Mouse (Mus musculus) heart, embryonic 10.5 days (tissue): ENCODE data around the gene Znhit6. TPM values are rescaled to one million over a fixed set of nuclear protein-coding genes. Genes with fewer than 3 reads are reported as not detected.

Experiments
- DNase-seq: peaks from one replicate; pipeline ENCODE4 v3.0.0-alpha.2; 2017; ENCODE audit warnings: low spot score
- H3K27ac ChIP-seq: fragments of 300-500 bp; sonication (generic); 2 replicates; pipeline ENCODE4 v1.5.1; 2016; ENCODE audit warnings: mild to moderate bottlenecking
- H3K27me3 ChIP-seq: fragments of 300-500 bp; sonication (generic); 2 replicates; pipeline ENCODE4 v1.6.1; 2016; ENCODE audit warnings: mild to moderate bottlenecking; ENCODE audit not compliant: poor library complexity, insufficient read depth, severe bottlenecking
- H3K36me3 ChIP-seq: fragments of 300-500 bp; sonication (generic); 2 replicates; pipeline ENCODE4 v1.6.1; 2016; ENCODE audit warnings: mild to moderate bottlenecking, moderate library complexity
- H3K4me1 ChIP-seq: fragments of 300-500 bp; sonication (generic); 2 replicates; pipeline ENCODE4 v1.6.1; 2016; ENCODE audit warnings: mild to moderate bottlenecking
- H3K4me3 ChIP-seq: fragments of 300-500 bp; sonication (generic); 2 replicates; pipeline ENCODE4 v1.5.1; 2016; ENCODE audit warnings: mild to moderate bottlenecking, moderate library complexity
- H3K9me3 ChIP-seq: fragments of 300-500 bp; sonication (generic); 2 replicates; pipeline ENCODE4 v1.6.1; 2016; ENCODE audit warnings: mild to moderate bottlenecking, moderate library complexity
- WGBS: fragments of 180-500 bp; shearing (Covaris S2); methylation state at CpG from one replicate; pipeline ENCODE4 v1.1.7; 2016; 5-methylcytosine and 5-hydroxymethylcytosine counted together
- polyA plus RNA-seq: library from polyadenylated mRNA; unstranded; fragments of >200 nt; fragmentation: Nextera tagmentation; extraction: Ambion mirVana; gene quantifications from 2 replicates; pipeline ENCODE4 v1.2.1, GENCODE M21; 2016

Znhit6 gene
- polyA plus RNA-seq, 1 experiment from 2014 or later, result 40.9 TPM

GRCm38 (mm10) chr3:145651029-145651977 lies 75.3 kb downstream of the Znhit6 start:
- Histone ChIP-seq H3K4me1 (peaks cover 57% of the 10 kb centered on the region), H3K36me3 (peaks cover 26% of the 10 kb centered on the region), H3K9me3 (no peaks in the 10 kb centered on the region), H3K4me3 (peak overlapping the region; percentile 75), H3K27ac (peak overlapping the region; percentile 97), H3K27me3 (no peaks in the 10 kb centered on the region)
- 3% methylated on average over 19 of the region's 19 CpGs for WGBS
- peak; percentile 77 for DNase-seq

- 2% methylated on average over 10 of the region's 10 CpGs for WGBS
- peaks cover 56% of the 10 kb centered on the region for H3K4me1 ChIP-seq
- no peak for DNase-seq
- peak overlapping the region; percentile 97 for H3K27ac ChIP-seq
- peaks cover 25% of the 10 kb centered on the region for H3K36me3 ChIP-seq
- H3K4me3 ChIP-seq, result peak overlapping the region; percentile 75
- H3K27me3 ChIP-seq, result no peaks in the 10 kb centered on the region
- no peaks in the 10 kb centered on the region for H3K9me3 ChIP-seq
Observed at GRCm38 (mm10) chr3:145651978-145652321, 75.9 kb downstream of the Znhit6 start.

DNA sequence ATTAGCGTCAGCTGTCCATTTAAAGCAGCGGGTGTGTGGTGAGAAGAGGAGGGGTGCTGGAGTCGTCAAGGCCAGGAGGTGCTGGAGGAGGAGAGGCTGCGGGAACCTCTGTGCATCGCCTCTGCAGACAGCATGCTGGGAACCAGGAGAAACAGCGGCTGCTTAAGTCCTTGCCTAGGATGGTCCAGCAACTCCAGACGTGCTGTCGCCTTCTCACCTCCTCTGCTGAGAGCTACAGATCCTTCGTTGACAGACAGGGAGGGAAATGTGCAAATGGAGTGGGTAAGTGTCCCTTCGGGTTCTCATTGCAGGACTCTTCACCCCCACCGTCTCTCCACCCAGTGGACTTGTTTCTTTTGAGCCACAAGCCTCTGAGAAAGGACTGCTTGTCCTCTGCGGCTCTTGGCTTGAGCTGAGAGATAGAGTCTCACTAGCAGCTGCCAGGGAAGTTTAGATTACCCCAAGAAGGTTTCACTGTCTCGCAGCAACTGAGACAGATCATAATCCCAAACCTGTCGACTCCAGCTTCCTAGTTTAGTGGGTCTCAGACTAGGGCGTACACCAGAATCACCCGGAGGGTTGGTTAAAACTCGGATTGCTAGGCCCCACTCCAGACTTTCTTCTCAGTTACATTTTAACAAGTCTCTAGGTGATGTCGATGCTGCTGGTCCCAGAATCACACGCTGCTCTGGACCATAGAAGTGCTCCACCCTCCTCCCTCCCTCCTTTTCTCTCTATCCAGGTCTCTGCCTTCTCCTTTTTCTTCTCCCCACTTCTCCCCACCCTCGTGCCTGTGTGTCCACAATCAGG lies 76.5 kb downstream of the Znhit6 start:
- Histone ChIP-seq H3K36me3 (peaks cover 19% of the 10 kb centered on the region), H3K4me1 (peaks cover 50% of the 10 kb centered on the region), H3K27me3 (no peaks in the 10 kb centered on the region), H3K27ac (peak overlapping the region; percentile 97), H3K4me3 (peak overlapping the region; percentile 75), H3K9me3 (no peaks in the 10 kb centered on the region)
- WGBS, result 2% methylated on average over 20 of the region's 20 CpGs
- peak; percentile 83 for DNase-seq

GRCm38 (mm10) chr3:145653191-145653940 lies 77.4 kb downstream of the Znhit6 start:
- Histone ChIP-seq H3K36me3 (peaks cover 11% of the 10 kb centered on the region), H3K4me1 (peaks cover 43% of the 10 kb centered on the region), H3K9me3 (no peaks in the 10 kb centered on the region), H3K4me3 (peak overlapping the region; percentile 75), H3K27me3 (no peaks in the 10 kb centered on the region), H3K27ac (peak overlapping the region; percentile 97)
- DNase-seq, result peak; percentile 96
- WGBS, result under 1% methylated on average over 53 of the region's 53 CpGs

GRCm38 (mm10) chr3:145654028-145654427 lies 78.0 kb downstream of the Znhit6 start:
- Histone ChIP-seq H3K4me3 (peak overlapping the region; percentile 75), H3K27ac (peak overlapping the region; percentile 97), H3K9me3 (no peaks in the 10 kb centered on the region), H3K27me3 (no peaks in the 10 kb centered on the region), H3K36me3 (peaks cover 7% of the 10 kb centered on the region), H3K4me1 (peaks cover 39% of the 10 kb centered on the region)
- peak; percentile 76 for DNase-seq
- WGBS, result 56% methylated on average over 9 of the region's 9 CpGs

Other genes with a start within 250 kb of the Znhit6 start
- 78.7 and 82.7 TPM in 2 replicates for gene Ccn1, start 73.8 kb downstream of the Znhit6 start, polyA plus RNA-seq
- 55.0 and 56.3 TPM in 2 replicates for gene Ddah1, start 182.5 kb downstream of the Znhit6 start, polyA plus RNA-seq